Mouse (Mus musculus): ENCODE data around the gene Fam53b.

Gene Fam53b

GRCm38 (mm10) chr7:132813416-132814088 is at the start of gene Fam53b:
Gene Fam53b, minus strand, starts transcription at chr7:132813886.
- Histone ChIP-seq H3K36me3 (ENCODE audit: control insufficient read depth, insufficient read depth, low read length, poor library complexity, severe bottlenecking) (no peaks in the 10 kb centered on the region), H3K27me3 (ENCODE audit: control insufficient read depth, insufficient read depth, low read length, poor library complexity, severe bottlenecking) (no peaks in the 10 kb centered on the region)
- peak; percentile 77 for DNase-seq (ENCODE audit: low read depth, low spot score)

- peak; percentile 91 for DNase-seq (ENCODE audit: low read depth, low spot score)
- Histone ChIP-seq H3K27me3 (ENCODE audit: control insufficient read depth, insufficient read depth, low read length, poor library complexity, severe bottlenecking) (no peaks in the 10 kb centered on the region), H3K36me3 (ENCODE audit: control insufficient read depth, insufficient read depth, low read length, poor library complexity, severe bottlenecking) (no peaks in the 10 kb centered on the region)
Measured at GRCm38 (mm10) chr7:132859042-132859958, 45.6 kb upstream of the Fam53b start, which contains the start of gene Abraxas2. Gene Abraxas2, plus strand, starts transcription at chr7:132859225.

GRCm38 (mm10) chr7:132858043-132858608 is 44.4 kb upstream of the Fam53b start:
- peak; percentile 26 for DNase-seq (ENCODE audit: low read depth, low spot score)
- Histone ChIP-seq H3K36me3 (ENCODE audit: control insufficient read depth, insufficient read depth, low read length, poor library complexity, severe bottlenecking) (no peaks in the 10 kb centered on the region), H3K27me3 (ENCODE audit: control insufficient read depth, insufficient read depth, low read length, poor library complexity, severe bottlenecking) (no peaks in the 10 kb centered on the region)

- DNase-seq (ENCODE audit: low read depth, low spot score) = no peak
- Histone ChIP-seq H3K27me3 (ENCODE audit: control insufficient read depth, insufficient read depth, low read length, poor library complexity, severe bottlenecking) (no peaks in the 10 kb centered on the region), H3K36me3 (ENCODE audit: control insufficient read depth, insufficient read depth, low read length, poor library complexity, severe bottlenecking) (no peaks in the 10 kb centered on the region)
Measured at GRCm38 (mm10) chr7:132856083-132856482, 42.4 kb upstream of the Fam53b start.

- H3K36me3 ChIP-seq (ENCODE audit: control insufficient read depth, insufficient read depth, low read length, poor library complexity, severe bottlenecking) = peaks cover 3% of the 10 kb centered on the region; the same call in 1 of the 2 replicates
- no peaks in the 10 kb centered on the region for H3K27me3 ChIP-seq (ENCODE audit: control insufficient read depth, insufficient read depth, low read length, poor library complexity, severe bottlenecking)
- DNase-seq (ENCODE audit: low read depth, low spot score) = no peak
Measured at GRCm38 (mm10) chr7:132853946-132854345, 40.3 kb upstream of the Fam53b start.

GRCm38 (mm10) chr7:132853361-132853760 is 39.7 kb upstream of the Fam53b start:
- no peak for DNase-seq (ENCODE audit: low read depth, low spot score)
- no peaks in the 10 kb centered on the region for H3K27me3 ChIP-seq (ENCODE audit: control insufficient read depth, insufficient read depth, low read length, poor library complexity, severe bottlenecking)

GRCm38 (mm10) chr7:132852173-132852844 is 38.6 kb upstream of the Fam53b start, which contains the start of gene Eef1akmt2:
Gene Eef1akmt2, minus strand, starts transcription at chr7:132852673.
- H3K36me3 ChIP-seq (ENCODE audit: control insufficient read depth, insufficient read depth, low read length, poor library complexity, severe bottlenecking) = peaks cover 4% of the 10 kb centered on the region; the same call in 1 of the 2 replicates

More at GRCm38 (mm10) chr7:132853361-132853760, 39.7 kb upstream of the Fam53b start:
- peaks cover 3% of the 10 kb centered on the region; the same call in 1 of the 2 replicates for H3K36me3 ChIP-seq (ENCODE audit: control insufficient read depth, insufficient read depth, low read length, poor library complexity, severe bottlenecking)

GRCm38 (mm10) chr7:132843152-132843551 is 29.5 kb upstream of the Fam53b start:
- no peak for DNase-seq (ENCODE audit: low read depth, low spot score)
- Histone ChIP-seq H3K36me3 (ENCODE audit: control insufficient read depth, insufficient read depth, low read length, poor library complexity, severe bottlenecking) (peaks cover 5% of the 10 kb centered on the region; the same call in 1 of the 2 replicates), H3K27me3 (ENCODE audit: control insufficient read depth, insufficient read depth, low read length, poor library complexity, severe bottlenecking) (no peaks in the 10 kb centered on the region)

More at GRCm38 (mm10) chr7:132852173-132852844, 38.6 kb upstream of the Fam53b start, which contains the start of gene Eef1akmt2:
- no peaks in the 10 kb centered on the region for H3K27me3 ChIP-seq (ENCODE audit: control insufficient read depth, insufficient read depth, low read length, poor library complexity, severe bottlenecking)
- peak; percentile 90 for DNase-seq (ENCODE audit: low read depth, low spot score)

GRCm38 (mm10) chr7:132842455-132842854 is 28.8 kb upstream of the Fam53b start:
- DNase-seq (ENCODE audit: low read depth, low spot score) = no peak
- Histone ChIP-seq H3K36me3 (ENCODE audit: control insufficient read depth, insufficient read depth, low read length, poor library complexity, severe bottlenecking) (peaks cover 7% of the 10 kb centered on the region; the same call in 1 of the 2 replicates), H3K27me3 (ENCODE audit: control insufficient read depth, insufficient read depth, low read length, poor library complexity, severe bottlenecking) (no peaks in the 10 kb centered on the region)

- peaks cover 2% of the 10 kb centered on the region; the same call in 1 of the 2 replicates for H3K36me3 ChIP-seq (ENCODE audit: control insufficient read depth, insufficient read depth, low read length, poor library complexity, severe bottlenecking)
- no peaks in the 10 kb centered on the region for H3K27me3 ChIP-seq (ENCODE audit: control insufficient read depth, insufficient read depth, low read length, poor library complexity, severe bottlenecking)
- DNase-seq (ENCODE audit: low read depth, low spot score) = no peak
Measured at GRCm38 (mm10) chr7:132841287-132841686, 27.6 kb upstream of the Fam53b start.

GRCm38 (mm10) chr7:132830955-132831354 is 17.3 kb upstream of the Fam53b start:
- H3K27me3 ChIP-seq (ENCODE audit: control insufficient read depth, insufficient read depth, low read length, poor library complexity, severe bottlenecking) = no peaks in the 10 kb centered on the region
- DNase-seq (ENCODE audit: low read depth, low spot score) = no peak

GRCm38 (mm10) chr7:132824346-132825022 is 10.8 kb upstream of the Fam53b start:
- no peaks in the 10 kb centered on the region for H3K36me3 ChIP-seq (ENCODE audit: control insufficient read depth, insufficient read depth, low read length, poor library complexity, severe bottlenecking)
- no peak for DNase-seq (ENCODE audit: low read depth, low spot score)
- no peaks in the 10 kb centered on the region for H3K27me3 ChIP-seq (ENCODE audit: control insufficient read depth, insufficient read depth, low read length, poor library complexity, severe bottlenecking)

More at GRCm38 (mm10) chr7:132830955-132831354, 17.3 kb upstream of the Fam53b start:
- H3K36me3 ChIP-seq (ENCODE audit: control insufficient read depth, insufficient read depth, low read length, poor library complexity, severe bottlenecking) = peaks cover 6% of the 10 kb centered on the region; the same call in 1 of the 2 replicates

GRCm38 (mm10) chr7:132823832-132824231 is 10.1 kb upstream of the Fam53b start:
- no peaks in the 10 kb centered on the region for H3K36me3 ChIP-seq (ENCODE audit: control insufficient read depth, insufficient read depth, low read length, poor library complexity, severe bottlenecking)
- no peak for DNase-seq (ENCODE audit: low read depth, low spot score)
- H3K27me3 ChIP-seq (ENCODE audit: control insufficient read depth, insufficient read depth, low read length, poor library complexity, severe bottlenecking) = no peaks in the 10 kb centered on the region

Measured in splenic B cell, adult 2 months (primary cell).